Mouse (Mus musculus): ENCODE results near the gene Sertad2. TPM values are rescaled to one million over a fixed set of nuclear protein-coding genes. Genes with fewer than 3 reads are reported as not detected.
A peak's percentile ranks its signal among the peaks of the same experiment; 100 is the strongest.

The Sertad2 gene
- total RNA-seq (2021), result 10 to 100 TPM; 21.3 to 22.2 TPM

- peak; percentile 99 for DNase-seq
Observed at GRCm38 (mm10) chr11:20542739-20543452, at the start of gene Sertad2. TSS of gene Sertad2 (plus strand) at chr11:20543253.

GRCm38 (mm10) chr11:20493922-20494626 is 49.0 kb upstream of the Sertad2 start:
- no peak for DNase-seq

DNA sequence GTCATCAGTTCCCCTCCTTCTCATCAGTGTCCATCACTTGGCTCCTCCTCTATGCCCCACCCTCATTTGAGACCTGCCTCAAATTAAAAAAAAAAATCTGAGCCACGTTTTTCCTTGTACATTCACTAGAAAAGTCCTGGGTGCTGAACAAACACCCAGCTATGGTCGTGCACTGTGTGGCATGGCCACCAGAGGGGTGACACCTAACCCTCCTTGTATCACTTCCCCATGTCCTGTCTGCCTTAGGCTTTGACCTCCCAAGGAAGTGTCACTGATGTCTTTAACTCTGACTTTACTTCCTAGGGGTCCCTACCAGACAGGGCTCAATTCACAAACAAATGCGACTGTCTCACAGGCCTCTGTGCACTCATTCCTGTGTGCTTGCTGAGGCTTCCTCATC is 42.5 kb upstream of the Sertad2 start:
- DNase-seq, result no peak

DNA sequence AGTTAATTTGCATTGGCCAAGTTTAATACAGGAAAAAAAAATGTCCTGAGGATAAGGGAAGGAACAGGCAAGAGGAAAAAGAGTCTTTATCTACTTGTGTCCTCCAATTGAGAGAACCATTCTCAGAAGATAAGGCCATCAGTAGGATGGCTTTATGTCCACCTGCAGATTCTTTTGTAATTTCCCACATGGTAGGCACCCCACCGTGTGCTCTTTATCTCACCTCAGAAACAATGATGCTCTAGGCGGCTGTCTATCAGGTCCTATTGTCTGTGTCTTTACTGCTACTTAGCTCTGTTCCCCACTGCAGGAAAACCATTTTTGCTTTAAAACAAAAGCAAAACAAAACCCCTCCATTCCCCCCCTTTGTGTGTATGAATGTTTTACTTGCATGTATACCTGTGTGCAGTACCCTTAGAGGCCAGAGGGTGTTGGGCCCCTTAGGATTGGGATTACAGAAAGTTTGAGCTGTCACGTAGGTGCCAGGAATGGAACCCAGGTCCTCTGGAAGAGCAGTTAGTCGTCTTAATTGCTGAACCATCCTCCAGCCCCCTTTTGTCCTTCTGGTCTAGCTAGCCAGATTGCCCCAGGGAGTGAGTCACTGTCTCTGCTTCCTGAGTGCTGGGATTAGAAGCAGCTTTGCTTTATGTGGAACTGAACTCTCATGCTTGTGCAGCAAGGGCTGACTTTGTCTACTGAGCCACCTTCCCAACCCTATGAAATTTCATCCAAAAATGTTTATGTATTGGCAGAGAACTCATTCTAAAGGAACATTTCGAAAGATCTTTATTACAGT is 41.7 kb upstream of the Sertad2 start:
- DNase-seq, result no peak

- no peak for DNase-seq
Observed at GRCm38 (mm10) chr11:20513574-20513973, 29.5 kb upstream of the Sertad2 start.

GRCm38 (mm10) chr11:20514757-20515156 is 28.3 kb upstream of the Sertad2 start:
- DNase-seq, result no peak

DNA sequence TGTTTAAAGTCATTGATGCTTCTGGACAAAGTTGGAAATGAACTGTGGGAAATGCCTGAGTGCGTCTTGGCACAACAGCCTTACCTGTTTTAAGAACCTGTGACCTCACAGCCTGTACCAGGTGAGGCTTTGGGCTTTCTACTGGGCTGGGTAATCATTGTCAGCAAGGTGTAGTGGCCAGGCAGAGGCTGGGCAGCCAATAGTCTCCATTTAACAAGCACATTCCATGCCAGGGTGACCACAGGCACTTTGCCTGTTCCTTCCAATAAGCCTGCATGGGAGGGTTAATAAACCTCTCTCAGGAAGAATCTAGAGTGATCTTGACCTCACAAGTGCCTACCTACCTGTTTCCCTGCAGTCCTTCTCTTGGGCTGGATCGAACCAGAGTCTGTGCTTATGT is 21.7 kb upstream of the Sertad2 start:
- no peak for DNase-seq

DNA sequence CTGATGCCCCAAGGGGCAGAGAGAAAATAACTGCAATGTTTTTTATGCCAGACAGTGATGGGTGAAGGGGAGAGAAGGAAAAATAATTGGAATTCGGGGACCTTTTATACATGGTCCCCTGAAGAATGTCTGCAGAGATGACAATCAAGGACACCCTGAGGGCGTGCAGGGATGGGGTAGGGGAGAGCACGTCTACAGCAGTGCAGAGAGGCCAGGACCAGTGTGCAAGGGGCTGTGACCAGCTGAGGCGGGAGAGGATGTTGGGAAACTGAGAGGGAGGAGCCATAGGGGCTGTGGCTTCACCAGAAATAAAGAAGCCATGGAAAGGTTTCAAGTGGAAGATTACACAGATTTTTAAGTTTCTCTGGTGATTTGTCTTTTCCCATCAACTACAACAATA is 20.3 kb upstream of the Sertad2 start:
- no peak for DNase-seq

- DNase-seq, result no peak
Observed at GRCm38 (mm10) chr11:20524435-20524834, 18.6 kb upstream of the Sertad2 start.

- no peak for DNase-seq
Observed at GRCm38 (mm10) chr11:20525909-20526308, 17.1 kb upstream of the Sertad2 start.

- DNase-seq, result no peak
Observed at GRCm38 (mm10) chr11:20527901-20528300, 15.2 kb upstream of the Sertad2 start.

DNA sequence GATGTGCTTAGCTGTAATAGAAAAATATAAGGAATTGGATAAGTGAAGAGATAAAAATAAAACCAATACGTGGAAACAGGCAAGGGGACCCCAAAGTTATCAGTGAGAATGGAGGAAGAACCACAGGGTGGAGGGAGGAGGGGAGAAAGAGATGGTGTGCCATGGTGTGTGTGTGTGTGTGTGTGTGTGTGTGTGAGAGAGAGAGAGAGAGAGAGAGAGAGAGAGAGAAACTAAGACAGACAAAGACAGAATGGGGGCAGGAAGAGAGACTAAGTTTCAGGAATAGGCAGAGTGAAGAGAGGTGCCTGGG is 11.4 kb upstream of the Sertad2 start:
- no peak for DNase-seq

- peak in 1 of 2 experiments; percentile 14 for DNase-seq
Observed at GRCm38 (mm10) chr11:20531992-20532881, 10.8 kb upstream of the Sertad2 start.

GRCm38 (mm10) chr11:20533231-20533630 is 9.8 kb upstream of the Sertad2 start:
- DNase-seq, result no peak

DNA sequence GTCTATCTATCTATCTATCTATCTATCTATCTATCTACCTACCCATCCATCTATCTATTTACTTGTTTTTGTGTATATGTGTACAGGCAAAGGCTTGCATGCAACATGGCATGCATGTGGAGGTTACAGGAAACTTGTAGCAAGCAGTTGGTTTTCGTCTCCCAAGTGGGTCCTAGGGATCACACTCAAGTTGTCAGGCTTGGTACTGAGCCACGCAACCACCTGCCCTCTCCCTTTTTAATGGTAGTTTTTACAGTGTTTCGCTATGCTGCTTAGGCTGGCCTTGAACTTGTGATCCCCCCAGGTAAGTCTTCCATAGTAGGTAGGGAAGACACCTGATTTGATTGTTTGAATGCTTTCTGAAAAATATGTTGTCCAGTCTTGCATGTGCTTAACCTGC is 5.8 kb upstream of the Sertad2 start:
- no peak for DNase-seq

GRCm38 (mm10) chr11:20538496-20538895 is 4.6 kb upstream of the Sertad2 start:
- no peak for DNase-seq

DNA sequence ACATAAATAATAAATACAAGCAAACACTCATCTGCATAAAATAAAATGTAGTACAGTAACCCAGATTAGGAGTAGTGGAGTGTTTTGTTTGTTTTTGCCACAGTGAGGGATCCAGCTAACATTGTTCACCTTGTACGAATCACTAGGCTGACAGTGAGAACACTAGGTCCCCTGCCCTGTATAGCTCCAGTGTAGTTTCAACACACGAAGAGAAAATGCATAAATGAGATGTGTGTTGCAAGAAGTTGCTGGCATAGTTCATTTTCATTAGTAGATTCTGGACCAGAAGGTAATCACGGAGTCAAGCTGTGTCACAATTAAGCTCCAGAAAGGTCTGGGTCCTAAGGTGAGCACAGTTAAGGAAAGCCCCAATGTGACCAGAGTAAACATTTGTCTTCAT is 1.8 kb upstream of the Sertad2 start:
- no peak for DNase-seq

DNA sequence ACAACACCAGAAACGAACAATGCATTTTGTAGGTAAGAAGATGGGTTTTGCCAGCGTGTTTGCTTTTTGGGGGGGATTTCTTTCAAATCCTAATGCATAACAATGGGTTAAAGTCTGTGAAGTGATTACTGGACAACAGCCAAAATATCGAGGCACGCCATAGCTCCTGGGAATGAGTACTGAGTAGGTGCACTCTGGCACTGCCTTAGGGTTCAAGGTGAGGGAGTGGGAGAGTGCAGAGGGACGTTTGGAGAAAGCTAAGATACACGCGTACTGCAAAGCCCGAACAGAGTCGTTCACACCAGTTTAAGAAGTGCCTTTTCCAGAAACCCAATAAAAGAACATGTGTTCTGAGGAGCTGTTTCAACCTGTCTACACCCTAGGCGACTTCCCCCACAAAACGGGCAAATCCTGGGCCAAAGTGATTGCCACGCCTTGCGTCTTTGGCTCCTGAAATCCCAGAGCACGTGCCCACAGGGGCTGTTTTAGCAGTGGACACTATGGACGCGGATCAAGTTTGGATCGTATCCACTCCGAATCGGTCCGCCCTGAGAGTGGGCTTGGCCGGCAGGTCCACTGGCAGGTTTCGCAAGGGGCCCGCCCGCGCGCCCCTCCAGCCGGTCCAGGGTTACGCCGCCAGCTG is 937 bp upstream of the Sertad2 start:
- no peak for DNase-seq

GRCm38 (mm10) chr11:20543453-20544120 is 534 bp downstream of the Sertad2 start:
- DNase-seq, result peak in 1 of 2 experiments; percentile 16

DNA sequence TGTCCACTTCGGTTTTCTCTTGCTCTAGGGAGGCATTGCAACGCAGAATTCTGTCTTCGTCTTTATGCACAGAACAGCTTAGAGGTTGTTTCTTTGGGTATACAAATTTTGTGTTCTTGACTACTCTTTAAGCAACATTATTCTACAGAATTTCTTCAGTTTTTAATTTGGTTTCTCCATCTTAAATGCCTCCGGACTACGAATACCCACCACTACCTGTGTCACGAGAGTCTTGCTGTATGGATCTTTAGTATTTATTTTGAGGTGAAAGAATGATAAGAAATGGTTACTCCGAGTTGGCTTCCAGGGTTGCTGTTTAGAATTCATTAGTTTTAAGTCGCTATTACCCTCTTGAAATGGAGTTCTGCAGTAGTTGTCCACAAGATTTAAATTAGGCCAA is 1.3 kb downstream of the Sertad2 start:
- no peak for DNase-seq

- DNase-seq, result no peak
Observed at GRCm38 (mm10) chr11:20544801-20545515, 1.9 kb downstream of the Sertad2 start.
